Mouse (Mus musculus) cerebellum, adult 9-10 months (tissue): ENCODE measurements at regions not wholly inside any gene's neighbourhood (a gene's known extent, or its start where the extent isn't known, plus 50 kb on each side); places are given as distances from the start of the nearest gene placed in this dataset.

Experiments
- DNase-seq: peaks from one replicate; pipeline ENCODE4 v3.0.0; 2022

- peak; percentile 6 for DNase-seq
These were observed 457.1 kb downstream of the Tmem38b start for GRCm38 (mm10) chr4:54282934-54283333.

GRCm38 (mm10) chr4:54313804-54314203, 488.0 kb downstream of the Tmem38b start:
- DNase-seq: no peak

- DNase-seq: no peak
These were observed 499.0 kb downstream of the Tmem38b start for GRCm38 (mm10) chr4:54324851-54325250.

GRCm38 (mm10) chr4:54328273-54328672, 502.4 kb downstream of the Tmem38b start:
- DNase-seq: no peak

- no peak for DNase-seq
These were observed 503.0 kb downstream of the Tmem38b start for GRCm38 (mm10) chr4:54328711-54329427.

- DNase-seq: no peak
These were observed 504.8 kb downstream of the Tmem38b start for GRCm38 (mm10) chr4:54330686-54331085.

GRCm38 (mm10) chr4:54331588-54332211, 505.9 kb downstream of the Tmem38b start:
- DNase-seq: no peak

- DNase-seq: no peak
These were observed 506.4 kb downstream of the Tmem38b start for GRCm38 (mm10) chr4:54332261-54332660.

- peak; percentile 16 for DNase-seq
These were observed 512.7 kb downstream of the Tmem38b start for GRCm38 (mm10) chr4:54338556-54338955.

- no peak for DNase-seq
These were observed 514.3 kb downstream of the Tmem38b start for GRCm38 (mm10) chr4:54340106-54340505.

GRCm38 (mm10) chr4:54353657-54354390, 528.0 kb downstream of the Tmem38b start:
- no peak for DNase-seq

- DNase-seq: no peak
These were observed 528.5 kb downstream of the Tmem38b start for GRCm38 (mm10) chr4:54354391-54354726.

- DNase-seq: no peak
These were observed 529.7 kb downstream of the Tmem38b start for GRCm38 (mm10) chr4:54355381-54356040.

- DNase-seq: no peak
These were observed 530.2 kb downstream of the Tmem38b start for GRCm38 (mm10) chr4:54356041-54356427.

GRCm38 (mm10) chr4:54370909-54371308, 545.1 kb downstream of the Tmem38b start:
- no peak for DNase-seq

GRCm38 (mm10) chr4:54371418-54371957, 545.6 kb downstream of the Tmem38b start:
- peak; percentile 14 for DNase-seq

- DNase-seq: no peak
These were observed 547.8 kb downstream of the Tmem38b start for GRCm38 (mm10) chr4:54373606-54374005.

- DNase-seq: no peak
These were observed 548.6 kb downstream of the Tmem38b start for GRCm38 (mm10) chr4:54374457-54374856.

- DNase-seq: no peak
These were observed 557.4 kb upstream of the Zfp462 start for GRCm38 (mm10) chr4:54387460-54387859.

GRCm38 (mm10) chr4:54391536-54392208, 553.2 kb upstream of the Zfp462 start:
- DNase-seq: no peak

- DNase-seq: no peak
These were observed 538.7 kb upstream of the Zfp462 start for GRCm38 (mm10) chr4:54406151-54406550.

GRCm38 (mm10) chr4:54407930-54408329, 536.9 kb upstream of the Zfp462 start:
- no peak for DNase-seq

GRCm38 (mm10) chr4:54430789-54431188, 514.1 kb upstream of the Zfp462 start:
- no peak for DNase-seq
